9 mouse cellular contexts compared by ENCODE assay signal in the genomic region with DNA sequence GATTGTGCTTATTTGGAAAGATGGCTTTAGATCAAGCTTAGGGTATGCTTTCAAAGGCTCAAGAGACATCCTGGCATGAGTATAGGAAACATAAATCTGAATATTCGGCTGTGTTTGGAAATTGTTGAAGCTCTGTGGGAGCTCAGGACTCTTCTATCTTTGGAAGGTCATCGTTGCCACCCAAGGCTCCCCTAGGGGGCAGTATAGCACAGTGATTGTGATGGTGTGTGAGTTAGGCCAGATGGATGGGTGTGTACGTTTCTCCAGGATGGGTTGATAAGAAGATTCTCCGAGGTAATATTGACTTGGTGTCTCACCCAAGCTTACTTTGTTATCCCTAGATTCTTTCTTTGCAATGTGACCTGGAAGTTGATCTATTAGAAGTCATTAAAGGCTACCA.
DNase-seq lines count a peak whose midpoint lies in the region; ATAC-seq and TF ChIP-seq lines count a peak whose summit lies in the region.
"Had no signal": no experiment of that assay in that cellular context is flagged by ENCODE, and none has a peak within 500 bp of the region (broad histone marks: within the 10 kb centered on the region; RNA-seq: fewer than 3 reads in every experiment).

No protein-coding gene starts in this region.

- H3K36me3 ChIP-seq in kidney, embryonic 15.5 days: no peaks in the 10 kb centered on the region
- H3K36me3 ChIP-seq: embryonic facial prominence, embryonic 12.5 days had no signal

- no peaks in the 10 kb centered on the region; the same call in 1 of the 2 replicates for H3K27me3 ChIP-seq in kidney, embryonic 15.5 days
- no peaks in the 10 kb centered on the region; the same call in 1 of the 2 replicates for H3K27me3 ChIP-seq in cerebellum, adult 2 months (ENCODE audit: control insufficient read depth, insufficient read depth, low read length)
- H3K27me3 ChIP-seq: embryonic facial prominence, embryonic 12.5 days had no signal

- no peak overlapping the region for H3K4me3 ChIP-seq in kidney, embryonic 15.5 days (replicated peaks)
- H3K4me3 ChIP-seq in cerebellum, adult 2 months (replicated peaks; ENCODE audit: insufficient read depth, low read depth, low read length): no peak overlapping the region
- H3K4me3 ChIP-seq: embryonic facial prominence, embryonic 12.5 days had no signal

- intact Hi-C loops in gastrocnemius, postnatal 14 days (cut with DNase I; ENCODE audit: low total_unique reads): no loop called here

- H3K9ac ChIP-seq in kidney, embryonic 15.5 days: no peak overlapping the region
- H3K9ac ChIP-seq: embryonic facial prominence, embryonic 12.5 days had no signal

- no peak for ATAC-seq in kidney, embryonic 15.5 days (replicated peaks; ENCODE audit: low FRiP score)

- H3K27ac ChIP-seq in kidney, embryonic 15.5 days: no peak overlapping the region
- H3K27ac ChIP-seq in cerebellum, adult 2 months (ENCODE audit: insufficient read depth, low read length): no peak overlapping the region
- H3K27ac ChIP-seq: embryonic facial prominence, embryonic 12.5 days had no signal

- no peaks in the 10 kb centered on the region for H3K9me3 ChIP-seq in kidney, embryonic 15.5 days (replicated peaks)
- H3K9me3 ChIP-seq: embryonic facial prominence, embryonic 12.5 days had no signal

- TF ChIP-seq POLR2A in cerebellum, adult 2 months (IDR thresholded peaks at IDR 0.05; ENCODE audit: borderline replicate concordance, insufficient read depth, low read length): no peak

- 52% methylated on average over 4 of the region's 4 CpGs for WGBS in kidney, embryonic 15.5 days
- 32% methylated on average over 4 of the region's 4 CpGs for WGBS in cerebellum, adult 2 months

- no peak overlapping the region for H3K4me2 ChIP-seq in kidney, embryonic 15.5 days
- H3K4me2 ChIP-seq: embryonic facial prominence, embryonic 12.5 days had no signal

- peak; percentile 46 for DNase-seq in kidney, adult 18-20 months
- DNase-seq in NIH3T3 (ENCODE audit: low read depth): peak; percentile 48
- DNase-seq in cerebellum, adult 2 months: peak; percentile 31 to 34
- DNase-seq in gastrocnemius, postnatal 14 days: peak; percentile 36
- peak; percentile 40 for DNase-seq in left cerebral cortex, adult 11 months (ENCODE audit: low spot score)
- peak; percentile 74 for DNase-seq in naive thymus-derived CD4-positive, alpha-beta T cell, adult 2 months (ENCODE audit: low read depth)
- DNase-seq in yolk sac, embryonic 10.5 days (ENCODE audit: low spot score): peak; percentile 7

- TF ChIP-seq CTCF in cerebellum, adult 2 months (IDR thresholded peaks at IDR 0.05; ENCODE audit: borderline replicate concordance, insufficient read depth, low read depth, low read length): peak; percentile 64; the same call in 1 of the 2 replicates

- H3K4me1 ChIP-seq in kidney, embryonic 15.5 days: no peaks in the 10 kb centered on the region
- H3K4me1 ChIP-seq in cerebellum, adult 2 months (ENCODE audit: control insufficient read depth, insufficient read depth, low read length): no peaks in the 10 kb centered on the region; the same call in 1 of the 2 replicates

Comparison
In these comparisons a context has a peak if more than half of its experiments do, and no peak if none do; other contexts are left out.
1. DNase-seq: peak in every context shown above with its lines; median percentile 74 in naive thymus-derived CD4-positive, alpha-beta T cell, adult 2 months; 48 in NIH3T3; 46 in kidney, adult 18-20 months; 40 in left cerebral cortex, adult 11 months; 36 in gastrocnemius, postnatal 14 days; 32 in cerebellum, adult 2 months; 7 in yolk sac, embryonic 10.5 days.